Mouse (Mus musculus) limb, embryonic 12.5 days (tissue): ENCODE results near the gene Kctd20. TPM values are rescaled to one million over a fixed set of nuclear protein-coding genes. Genes with fewer than 3 reads are reported as not detected.

ENCODE experiments used
- ATAC-seq: fragments of 200-750 bp; cut with Nextera tagmentation; 2 replicates; pipeline ENCODE4 v1.8.0; 2017; ENCODE audit warnings: low read depth, moderate TSS enrichment; ENCODE audit not compliant: insufficient number of reproducible peaks, insufficient read depth, low FRiP score, low TSS enrichment
- H3K27ac ChIP-seq: fragments of 300-500 bp; sonication (generic); 2 replicates; pipeline ENCODE4 v1.5.1; 2016; ENCODE audit warnings: mild to moderate bottlenecking, moderate library complexity
- H3K27me3 ChIP-seq: fragments of 300-500 bp; sonication (generic); 2 replicates; pipeline ENCODE4 v1.6.1; 2016; ENCODE audit warnings: mild to moderate bottlenecking, moderate library complexity
- H3K36me3 ChIP-seq: fragments of 300-500 bp; sonication (generic); 2 replicates; pipeline ENCODE4 v1.6.1; 2016; ENCODE audit warnings: mild to moderate bottlenecking, moderate library complexity
- H3K4me1 ChIP-seq: fragments of 300-500 bp; sonication (generic); replicated peaks from 2 replicates; pipeline ENCODE4 v1.6.1; 2016
- H3K4me2 ChIP-seq: fragments of 300-500 bp; sonication (generic); 2 replicates; pipeline ENCODE4 v1.6.1; 2016; ENCODE audit warnings: mild to moderate bottlenecking, moderate library complexity
- H3K4me3 ChIP-seq: fragments of 300-500 bp; sonication (generic); replicated peaks from 2 replicates; pipeline ENCODE4 v1.5.1; 2016; ENCODE audit warnings: mild to moderate bottlenecking
- H3K9ac ChIP-seq: fragments of 300-500 bp; sonication (generic); replicated peaks from 2 replicates; pipeline ENCODE4 v1.6.1; 2016; ENCODE audit warnings: mild to moderate bottlenecking, moderate library complexity
- H3K9me3 ChIP-seq: fragments of 300-500 bp; sonication (generic); 2 replicates; pipeline ENCODE4 v1.6.1; 2016; ENCODE audit warnings: mild to moderate bottlenecking, moderate library complexity
- WGBS: fragments of 180-500 bp; shearing (Covaris S2); methylation state at CpG from one replicate; pipeline ENCODE4 v1.1.7; 2016; 5-methylcytosine and 5-hydroxymethylcytosine counted together
- polyA plus RNA-seq: library from polyadenylated mRNA; unstranded; fragments of >200 nt; fragmentation: Nextera tagmentation; extraction: Ambion mirVana; gene quantifications from 2 replicates; pipeline ENCODE4 v1.2.1, GENCODE M21; 2016

Gene Kctd20
- polyA plus RNA-seq, 1 experiment from 2014 or later, result 123 TPM

- Histone ChIP-seq H3K9ac (no peak overlapping the region), H3K4me1 (no peaks in the 10 kb centered on the region), H3K27ac (no peak overlapping the region), H3K27me3 (no peaks in the 10 kb centered on the region), H3K4me3 (no peak overlapping the region), H3K36me3 (no peaks in the 10 kb centered on the region), H3K9me3 (no peaks in the 10 kb centered on the region), H3K4me2 (no peak overlapping the region)
- ATAC-seq, result no peak
- WGBS, result 72% methylated on average over 8 of the region's 8 CpGs
These were observed 30.7 kb upstream of the Kctd20 start for GRCm38 (mm10) chr17:28921086-28921485.

GRCm38 (mm10) chr17:28922096-28922495 is 29.7 kb upstream of the Kctd20 start:
- H3K27me3 ChIP-seq, result no peaks in the 10 kb centered on the region
- H3K9ac ChIP-seq, result no peak overlapping the region
- no peak for ATAC-seq
- H3K27ac ChIP-seq, result no peak overlapping the region
- H3K9me3 ChIP-seq, result no peaks in the 10 kb centered on the region
- no peak overlapping the region for H3K4me2 ChIP-seq
- no peak overlapping the region for H3K4me3 ChIP-seq
- 65% methylated on average over 6 of the region's 6 CpGs for WGBS
- no peaks in the 10 kb centered on the region for H3K36me3 ChIP-seq
- H3K4me1 ChIP-seq, result no peaks in the 10 kb centered on the region

- Histone ChIP-seq H3K36me3 (no peaks in the 10 kb centered on the region), H3K27ac (no peak overlapping the region), H3K9me3 (no peaks in the 10 kb centered on the region), H3K4me1 (peaks cover under 1% of the 10 kb centered on the region), H3K27me3 (no peaks in the 10 kb centered on the region), H3K9ac (no peak overlapping the region), H3K4me3 (no peak overlapping the region), H3K4me2 (no peak overlapping the region)
- no peak for ATAC-seq
- 83% methylated on average over 8 of the region's 8 CpGs for WGBS
These were observed 26.7 kb upstream of the Kctd20 start for GRCm38 (mm10) chr17:28924957-28925595.

GRCm38 (mm10) chr17:28926380-28926779 is 25.4 kb upstream of the Kctd20 start:
- Histone ChIP-seq H3K4me2 (no peak overlapping the region), H3K27ac (no peak overlapping the region)
- ATAC-seq, result no peak

GRCm38 (mm10) chr17:28926866-28927635 is 24.7 kb upstream of the Kctd20 start:
- no peaks in the 10 kb centered on the region for H3K36me3 ChIP-seq
- H3K27me3 ChIP-seq, result no peaks in the 10 kb centered on the region
- H3K9me3 ChIP-seq, result no peaks in the 10 kb centered on the region
- H3K9ac ChIP-seq, result no peak overlapping the region
- no peak for ATAC-seq
- no peak overlapping the region for H3K27ac ChIP-seq
- H3K4me3 ChIP-seq, result no peak overlapping the region
- H3K4me2 ChIP-seq, result no peak overlapping the region
- 50% methylated on average over 15 of the region's 15 CpGs for WGBS
- peaks cover 10% of the 10 kb centered on the region for H3K4me1 ChIP-seq

More at GRCm38 (mm10) chr17:28926380-28926779, 25.4 kb upstream of the Kctd20 start:
- H3K36me3 ChIP-seq, result no peaks in the 10 kb centered on the region
- H3K4me3 ChIP-seq, result no peak overlapping the region
- no peaks in the 10 kb centered on the region for H3K27me3 ChIP-seq
- H3K9ac ChIP-seq, result no peak overlapping the region
- 17% methylated on average over 13 of the region's 13 CpGs for WGBS
- no peaks in the 10 kb centered on the region for H3K9me3 ChIP-seq
- peaks cover 10% of the 10 kb centered on the region for H3K4me1 ChIP-seq

- Histone ChIP-seq H3K27me3 (no peaks in the 10 kb centered on the region), H3K4me1 (peaks cover 10% of the 10 kb centered on the region), H3K4me3 (no peak overlapping the region), H3K4me2 (no peak overlapping the region), H3K27ac (no peak overlapping the region), H3K9me3 (no peaks in the 10 kb centered on the region), H3K9ac (no peak overlapping the region), H3K36me3 (no peaks in the 10 kb centered on the region)
- 87% methylated on average over 9 of the region's 9 CpGs for WGBS
- ATAC-seq, result no peak
These were observed 23.7 kb upstream of the Kctd20 start for GRCm38 (mm10) chr17:28928004-28928403.

- Histone ChIP-seq H3K36me3 (no peaks in the 10 kb centered on the region), H3K4me1 (peaks cover 10% of the 10 kb centered on the region), H3K4me2 (no peak overlapping the region), H3K9me3 (no peaks in the 10 kb centered on the region), H3K27me3 (no peaks in the 10 kb centered on the region), H3K4me3 (no peak overlapping the region), H3K27ac (no peak overlapping the region), H3K9ac (no peak overlapping the region)
- WGBS, result 95% methylated on average over 4 of the region's 4 CpGs
- ATAC-seq, result no peak
These were observed 22.4 kb upstream of the Kctd20 start for GRCm38 (mm10) chr17:28929369-28929768.

- Histone ChIP-seq H3K9ac (no peak overlapping the region), H3K4me2 (peak overlapping the region; percentile 35)
- 18% methylated on average over 14 of the region's 14 CpGs for WGBS
These were observed 21.2 kb upstream of the Kctd20 start for GRCm38 (mm10) chr17:28930392-28931074.

GRCm38 (mm10) chr17:28931436-28932211 is 20.1 kb upstream of the Kctd20 start:
- Histone ChIP-seq H3K27me3 (no peaks in the 10 kb centered on the region), H3K4me3 (no peak overlapping the region), H3K9me3 (no peaks in the 10 kb centered on the region), H3K4me2 (no peak overlapping the region), H3K9ac (no peak overlapping the region), H3K4me1 (peaks cover 10% of the 10 kb centered on the region), H3K36me3 (no peaks in the 10 kb centered on the region), H3K27ac (peak overlapping the region; percentile 45; the same call in 1 of the 2 replicates)
- 91% methylated on average over 18 of the region's 18 CpGs for WGBS
- ATAC-seq, result no peak

More at GRCm38 (mm10) chr17:28930392-28931074, 21.2 kb upstream of the Kctd20 start:
- no peaks in the 10 kb centered on the region for H3K36me3 ChIP-seq
- H3K27me3 ChIP-seq, result no peaks in the 10 kb centered on the region
- peak overlapping the region; percentile 89 for H3K27ac ChIP-seq
- peak; percentile 73 for ATAC-seq
- H3K4me3 ChIP-seq, result 0 out of 2 replicates have a peak overlapping the region, but pooled peaks have one; percentile 6
- no peaks in the 10 kb centered on the region for H3K9me3 ChIP-seq
- peaks cover 10% of the 10 kb centered on the region for H3K4me1 ChIP-seq

- Histone ChIP-seq H3K4me1 (peaks cover 10% of the 10 kb centered on the region), H3K36me3 (no peaks in the 10 kb centered on the region), H3K27ac (no peak overlapping the region), H3K4me3 (no peak overlapping the region), H3K9ac (no peak overlapping the region), H3K27me3 (no peaks in the 10 kb centered on the region), H3K4me2 (no peak overlapping the region), H3K9me3 (no peaks in the 10 kb centered on the region)
- 92% methylated on average over 4 of the region's 4 CpGs for WGBS
- ATAC-seq, result no peak
These were observed 19.5 kb upstream of the Kctd20 start for GRCm38 (mm10) chr17:28932274-28932673.
